Mouse (Mus musculus) ES-Bruce4 (cell line): Measurements from ENCODE around the gene C5ar2. TPM values are rescaled to one million over a fixed set of nuclear protein-coding genes. Genes with fewer than 3 reads are reported as not detected.

Experiments
- H3K27ac ChIP-seq: 2 replicates; pipeline ENCODE4 v1.5.1; 2012; ENCODE audit warnings: low read length, inconsistent platforms; ENCODE audit not compliant: insufficient read depth
- H3K27me3 ChIP-seq: 2 replicates; pipeline ENCODE4 v1.6.1; 2012; ENCODE audit warnings: mild to moderate bottlenecking, low read length, inconsistent platforms; ENCODE audit not compliant: control insufficient read depth, poor library complexity, insufficient read depth, severe bottlenecking
- H3K36me3 ChIP-seq: 2 replicates; pipeline ENCODE4 v1.6.1; 2012; ENCODE audit warnings: inconsistent platforms, mild to moderate bottlenecking, low read length, moderate library complexity; ENCODE audit not compliant: control insufficient read depth, poor library complexity, insufficient read depth, severe bottlenecking
- H3K4me1 ChIP-seq: one replicate; pipeline ENCODE4 v1.8.1; 2011; ENCODE audit warnings: low read length; ENCODE audit not compliant: control insufficient read depth, insufficient read depth
- H3K4me3 ChIP-seq: 2 replicates; pipeline ENCODE4 v1.5.1; 2011; ENCODE audit warnings: low read depth, mild to moderate bottlenecking, low read length
- H3K9ac ChIP-seq: 2 replicates; pipeline ENCODE4 v1.6.1; 2012; ENCODE audit warnings: low read depth, mild to moderate bottlenecking, inconsistent platforms; ENCODE audit not compliant: poor library complexity, severe bottlenecking
- H3K9me3 ChIP-seq: replicated peaks from 2 replicates; pipeline ENCODE4 v1.6.1; 2012; ENCODE audit warnings: mild to moderate bottlenecking, low read length, inconsistent platforms; ENCODE audit not compliant: control insufficient read depth, poor library complexity, insufficient read depth, severe bottlenecking
- CTCF ChIP-seq: IDR thresholded peaks from one replicate; pipeline ENCODE4 v1.8.1; 2011; ENCODE audit warnings: low read depth, low read length
- EP300 ChIP-seq: IDR thresholded peaks from 2 replicates; pipeline ENCODE4 v1.6.1; 2011; ENCODE audit warnings: low read depth, low read length; ENCODE audit not compliant: insufficient read depth
- POLR2A ChIP-seq: IDR thresholded peaks from one replicate; pipeline ENCODE4 v1.8.1; 2011; ENCODE audit warnings: low read length; ENCODE audit not compliant: insufficient read depth
- polyA plus RNA-seq: library from polyadenylated mRNA; stranded (reverse); fragments of >200 nt; gene quantifications from 2 replicates; pipeline ENCODE4 v1.2.4, GENCODE M21; 2011; ENCODE audit warnings: low read depth; ENCODE audit not compliant: missing spikeins, insufficient read depth, insufficient read length

The C5ar2 gene
- polyA plus RNA-seq, 1 experiment: not detected

- TF ChIP-seq CTCF (peak; percentile 63), EP300 (no peak)
- Histone ChIP-seq H3K27me3 (no peaks in the 10 kb centered on the region), H3K4me1 (no peaks in the 10 kb centered on the region), H3K9ac (no peak overlapping the region), H3K9me3 (no peaks in the 10 kb centered on the region), H3K27ac (no peak overlapping the region), H3K36me3 (no peaks in the 10 kb centered on the region), H3K4me3 (no peak overlapping the region)
Measured at GRCm38 (mm10) chr7:16192315-16192714, 51.6 kb downstream of the C5ar2 start.

GRCm38 (mm10) chr7:16187494-16187893 is 56.5 kb downstream of the C5ar2 start:
- no peak for TF ChIP-seq POLR2A
- TF ChIP-seq EP300: no peak
- TF ChIP-seq CTCF: no peak
- Histone ChIP-seq H3K4me1 (no peaks in the 10 kb centered on the region), H3K9ac (no peak overlapping the region), H3K4me3 (no peak overlapping the region), H3K9me3 (no peaks in the 10 kb centered on the region), H3K27ac (no peak overlapping the region), H3K27me3 (no peaks in the 10 kb centered on the region), H3K36me3 (no peaks in the 10 kb centered on the region)

Other genes with a start within 250 kb of the C5ar2 start
- 10.2 and 21.9 TPM in 2 replicates for gene Bicra, start 196.2 kb downstream of the C5ar2 start, polyA plus RNA-seq
- not detected in 2 replicates for gene Zfp541, start 182.3 kb downstream of the C5ar2 start, polyA plus RNA-seq
- gene Napa, start 145.7 kb downstream of the C5ar2 start, polyA plus RNA-seq: 105 and 107 TPM in 2 replicates
- gene Kptn, start 124.3 kb downstream of the C5ar2 start, polyA plus RNA-seq: 8.5 and 8.7 TPM in 2 replicates
- gene Slc8a2, start 114.3 kb downstream of the C5ar2 start, polyA plus RNA-seq: 4.1 and 4.5 TPM in 2 replicates
- 4.5 and 5.2 TPM in 2 replicates for gene Meis3, start 69.1 kb downstream of the C5ar2 start, polyA plus RNA-seq
- 9.7 and 11.6 TPM in 2 replicates for gene Dhx34, start 22.1 kb downstream of the C5ar2 start, polyA plus RNA-seq
- not detected in 2 replicates for gene C5ar1, start 15.4 kb upstream of the C5ar2 start, polyA plus RNA-seq
- 3.3 and 4.6 TPM in 2 replicates for gene Inafm1, start 29.5 kb upstream of the C5ar2 start, polyA plus RNA-seq
- gene Ccdc9, start 42.6 kb upstream of the C5ar2 start, polyA plus RNA-seq: 86.6 and 104 TPM in 2 replicates
- gene Bbc3, start 64.2 kb upstream of the C5ar2 start, polyA plus RNA-seq: 38.5 and 38.7 TPM in 2 replicates
- 256 and 263 TPM in 2 replicates for gene Sae1, start 143.7 kb upstream of the C5ar2 start, polyA plus RNA-seq
- gene Zc3h4, start 156.8 kb upstream of the C5ar2 start, polyA plus RNA-seq: 48.3 and 51.2 TPM in 2 replicates
- gene Tmem160, start 208.6 kb upstream of the C5ar2 start, polyA plus RNA-seq: 24.3 and 25.4 TPM in 2 replicates
- 0.27 and 0.70 TPM in 2 replicates for gene Npas1, start 233.6 kb upstream of the C5ar2 start, polyA plus RNA-seq